Mouse (Mus musculus) kidney, embryonic 16.5 days (tissue): ENCODE data around the gene Ctxn1. TPM values are rescaled to one million over a fixed set of nuclear protein-coding genes. Genes with fewer than 3 reads are reported as not detected.

Source experiments
- polyA plus RNA-seq: library from polyadenylated mRNA; unstranded; fragments of >200 nt; fragmentation: Nextera tagmentation; extraction: Ambion mirVana; gene quantifications from 2 replicates; pipeline ENCODE4 v1.2.1, GENCODE M21; 2015

The Ctxn1 gene
- polyA plus RNA-seq, 1 experiment from 2014 or later = 118 TPM

Other genes with a start within 250 kb of the Ctxn1 start
- gene Cd209f, start 153.4 kb downstream of the Ctxn1 start, polyA plus RNA-seq = 0.14 TPM in 1 of 2 replicates, not detected in the other
- gene Cd209g, start 125.2 kb downstream of the Ctxn1 start, polyA plus RNA-seq = not detected in 2 replicates
- 27.6 and 30.3 TPM in 2 replicates for gene Evi5l, start 92.7 kb downstream of the Ctxn1 start, polyA plus RNA-seq
- gene Prr36, start 41.8 kb downstream of the Ctxn1 start, polyA plus RNA-seq = 4.7 TPM in 2 replicates
- 1.4 and 1.6 TPM in 2 replicates for gene Lrrc8e, start 32.4 kb downstream of the Ctxn1 start, polyA plus RNA-seq
- gene Map2k7, start 20.5 kb downstream of the Ctxn1 start, polyA plus RNA-seq = 30.6 and 33.6 TPM in 2 replicates
- gene Gm49320, start 20.4 kb downstream of the Ctxn1 start, polyA plus RNA-seq = 1.2 and 1.3 TPM in 2 replicates
- gene Tgfbr3l, start 11.1 kb downstream of the Ctxn1 start, polyA plus RNA-seq = 4.2 and 4.8 TPM in 2 replicates
- 60.1 and 61.9 TPM in 2 replicates for gene Snapc2, start 6.2 kb downstream of the Ctxn1 start, polyA plus RNA-seq
- gene Timm44, start 16.6 kb upstream of the Ctxn1 start, polyA plus RNA-seq = 76.8 and 86.1 TPM in 2 replicates
- gene Ccl25, start 65.9 kb upstream of the Ctxn1 start, polyA plus RNA-seq = 15.5 and 20.6 TPM in 2 replicates
- gene Elavl1, start 66.1 kb upstream of the Ctxn1 start, polyA plus RNA-seq = 231 and 245 TPM in 2 replicates
- 17.8 and 21.6 TPM in 2 replicates for gene Cers4, start 233.8 kb upstream of the Ctxn1 start, polyA plus RNA-seq